Mouse (Mus musculus) ES-E14 (cell line): ENCODE measurements at regions not wholly inside any gene's neighbourhood (a gene's known extent, or its start where the extent isn't known, plus 50 kb on each side); places are given as distances from the start of the nearest gene placed in this dataset.

Source experiments
- DNase-seq: peaks from one replicate; pipeline ENCODE4 v3.0.0-alpha.2; 2013; ENCODE audit warnings: low read depth, low spot score
- H3K27ac ChIP-seq: 2 replicates; pipeline ENCODE4 v1.5.1; 2012; ENCODE audit warnings: low read depth, mild to moderate bottlenecking, low read length, moderate library complexity, mixed read lengths; ENCODE audit not compliant: poor library complexity, insufficient read depth, severe bottlenecking
- H3K36me3 ChIP-seq: 2 replicates; pipeline ENCODE4 v1.6.1; 2012; ENCODE audit warnings: mild to moderate bottlenecking, low read length, moderate library complexity, mixed read lengths; ENCODE audit not compliant: control insufficient read depth, poor library complexity, insufficient read depth, severe bottlenecking
- H3K4me1 ChIP-seq, 2 experiments: fragments of 150-350 bp in 1 of 2; sonication (generic) in 1 of 2; 2 replicates each; pipeline ENCODE4 v1.6.1; 2012; ENCODE audit warnings: low read length in 2 of 2, mild to moderate bottlenecking in 1 of 2, mixed read lengths in 1 of 2; ENCODE audit not compliant: control insufficient read depth in 2 of 2, insufficient read depth in 2 of 2, poor library complexity in 1 of 2
- H3K4me3 ChIP-seq, 2 experiments: fragments of 150-350 bp in 1 of 2; sonication (generic) in 1 of 2; 2 replicates each; pipeline ENCODE4 v1.5.1; 2012; ENCODE audit warnings: low read length in 2 of 2, low read depth in 1 of 2, mild to moderate bottlenecking in 1 of 2, mixed read lengths in 1 of 2; ENCODE audit not compliant: insufficient read depth in 1 of 2, poor library complexity in 1 of 2, severe bottlenecking in 1 of 2
- H3K9ac ChIP-seq: 2 replicates; pipeline ENCODE4 v1.6.1; 2012; ENCODE audit warnings: low read depth, mild to moderate bottlenecking, low read length, mixed read lengths; ENCODE audit not compliant: poor library complexity, insufficient read depth, severe bottlenecking
- H3K9me3 ChIP-seq: fragments of 150-350 bp; sonication (generic); 2 replicates; pipeline ENCODE4 v1.6.1; 2012; ENCODE audit warnings: low read depth, mild to moderate bottlenecking, low read length; ENCODE audit not compliant: control insufficient read depth, insufficient read depth
- CHD2 ChIP-seq: IDR thresholded peaks from 2 replicates; pipeline ENCODE4 v1.6.1; 2014; ENCODE audit warnings: mild to moderate bottlenecking, low read depth, low read length, inconsistent platforms
- HCFC1 ChIP-seq: IDR thresholded peaks from 2 replicates; pipeline ENCODE4 v1.6.1; 2012; ENCODE audit warnings: low read length, inconsistent platforms, borderline replicate concordance; ENCODE audit not compliant: insufficient read depth
- MAFK ChIP-seq: IDR thresholded peaks from 2 replicates; pipeline ENCODE4 v1.6.1; 2014; ENCODE audit warnings: mild to moderate bottlenecking, low read depth, low read length, inconsistent platforms; ENCODE audit not compliant: insufficient read depth
- ZC3H11A ChIP-seq: IDR thresholded peaks from 2 replicates; pipeline ENCODE4 v1.6.1; 2012; ENCODE audit warnings: low read depth, mild to moderate bottlenecking, inconsistent platforms, low read length, borderline replicate concordance
- ZNF384 ChIP-seq: IDR thresholded peaks from 2 replicates; pipeline ENCODE4 v1.6.1; 2012; ENCODE audit warnings: low read depth, low read length, inconsistent platforms
- in situ Hi-C, 2 experiments: fragments of 600-800 bp; cut with MboI; formaldehyde crosslinking; loops; one replicate each; pipeline ENCODE4 v1.15.1; 2025; ENCODE audit warnings: low sequenced_read_pairs in 2 of 2, inconsistent platforms in 1 of 2; ENCODE audit not compliant: unreplicated experiment in 2 of 2

GRCm38 (mm10) chr2:116971666-116972613 lies 93.4 kb downstream of the Tmco5 start:
- peak; percentile 16 for DNase-seq
- in situ Hi-C loops, result no loop called here
- no peak overlapping the region for H3K4me3 ChIP-seq
- no peaks in the 10 kb centered on the region for H3K9me3 ChIP-seq
- peaks cover 3 to 13% of the 10 kb centered on the region in 2 experiments; a peak in 2 of 4 replicates for H3K4me1 ChIP-seq
- no peak overlapping the region for H3K9ac ChIP-seq
- TF ChIP-seq HCFC1 (no peak), ZNF384 (no peak), ZC3H11A (no peak), MAFK (no peak), CHD2 (no peak)
- no peaks in the 10 kb centered on the region for H3K36me3 ChIP-seq
- 0 out of 2 replicates have a peak overlapping the region, but pooled peaks have one; percentile 25 for H3K27ac ChIP-seq

DNA sequence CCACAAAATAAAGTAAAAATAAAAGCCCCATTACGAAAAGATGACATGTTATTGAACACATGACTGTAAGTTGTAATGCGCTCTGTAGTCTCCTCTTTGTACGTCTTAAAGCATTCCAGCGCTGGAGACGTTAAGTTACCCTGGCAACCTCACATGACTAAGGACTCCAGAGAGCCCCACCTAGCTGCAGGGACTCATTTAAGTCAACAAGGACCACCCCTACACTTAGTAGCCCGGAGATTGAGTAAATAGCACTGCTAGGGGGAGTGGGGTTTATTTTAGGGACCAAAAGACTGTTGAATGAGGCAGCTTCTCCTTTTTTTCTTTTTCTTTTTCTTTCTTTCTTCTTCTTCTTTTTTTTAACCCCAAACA lies 94.1 kb downstream of the Tmco5 start:
- Histone ChIP-seq H3K4me1 (peaks cover 3 to 15% of the 10 kb centered on the region in 2 experiments; a peak in 2 of 4 replicates), H3K9ac (no peak overlapping the region), H3K27ac (no peak overlapping the region), H3K36me3 (no peaks in the 10 kb centered on the region), H3K9me3 (no peaks in the 10 kb centered on the region), H3K4me3 (no peak overlapping the region)
- no peak for TF ChIP-seq ZC3H11A
- TF ChIP-seq HCFC1, result no peak
- TF ChIP-seq MAFK, result no peak
- TF ChIP-seq ZNF384, result no peak
- no peak for TF ChIP-seq CHD2
- peak; percentile 47 for DNase-seq
- in situ Hi-C loops, result no loop called here

DNA sequence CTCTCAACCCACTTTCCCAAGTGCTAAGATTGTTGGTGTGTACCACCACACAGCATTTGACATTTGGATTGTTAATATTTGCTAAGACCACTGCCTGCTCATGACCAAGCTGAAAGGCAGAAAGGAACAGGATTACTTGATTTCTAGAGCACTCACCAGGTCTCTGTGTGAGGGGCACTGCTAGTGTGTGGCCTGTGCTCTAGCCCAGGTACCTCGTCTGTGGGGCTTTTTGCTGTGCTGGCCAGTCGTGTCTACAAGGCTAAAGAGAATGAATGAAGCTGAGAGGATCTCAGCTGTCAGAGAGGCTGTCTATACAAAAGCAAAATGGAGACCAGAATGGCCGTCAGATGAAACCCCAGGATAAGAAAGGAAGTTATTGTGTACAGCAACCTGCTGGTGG lies 95.0 kb downstream of the Tmco5 start:
- Histone ChIP-seq H3K36me3 (no peaks in the 10 kb centered on the region), H3K9me3 (no peaks in the 10 kb centered on the region), H3K9ac (no peak overlapping the region), H3K4me3 (no peak overlapping the region), H3K4me1 (peaks cover 3 to 22% of the 10 kb centered on the region in 2 experiments; a peak in 2 of 4 replicates), H3K27ac (no peak overlapping the region)
- in situ Hi-C loops, result no loop called here
- no peak for DNase-seq
- TF ChIP-seq MAFK, result no peak
- TF ChIP-seq ZC3H11A, result no peak
- no peak for TF ChIP-seq CHD2
- no peak for TF ChIP-seq HCFC1
- TF ChIP-seq ZNF384, result no peak

GRCm38 (mm10) chr2:116974152-116974551 lies 95.7 kb downstream of the Tmco5 start:
- in situ Hi-C loops, result no loop called here
- TF ChIP-seq CHD2 (no peak), HCFC1 (no peak), ZNF384 (no peak), ZC3H11A (no peak), MAFK (no peak)

More at GRCm38 (mm10) chr2:116974152-116974551, 95.7 kb downstream of the Tmco5 start:
- Histone ChIP-seq H3K36me3 (no peaks in the 10 kb centered on the region), H3K9ac (no peak overlapping the region), H3K9me3 (no peaks in the 10 kb centered on the region), H3K4me1 (peaks cover 6 to 29% of the 10 kb centered on the region in 2 experiments), H3K4me3 (no peak overlapping the region), H3K27ac (no peak overlapping the region; the same call in 1 of the 2 replicates)
- no peak for DNase-seq
